Mouse (Mus musculus): ENCODE results near the gene Plcl2. TPM values are rescaled to one million over a fixed set of nuclear protein-coding genes. Genes with fewer than 3 reads are reported as not detected.
A peak's percentile ranks its signal among the peaks of the same experiment; 100 is the strongest.
"Not testable (repeated sequence)": the region's sequence is repeated elsewhere in the genome, so short reads cannot be mapped to it uniquely, and the experiment has no call there.

Gene Plcl2
- total and polyA plus RNA-seq, 3 experiments = 23.6 to 83.7 TPM; not detected in 1

- Histone ChIP-seq H3K4me1 (ENCODE audit: control insufficient read depth in 1 of 2, insufficient read depth in 2 of 2, low read length in 2 of 2) (no peaks in the 10 kb centered on the region), H3K27me3 (ENCODE audit: control insufficient read depth in 1 of 2, insufficient read depth in 2 of 2, low read length in 2 of 2) (no peaks in the 10 kb centered on the region), H3K4me3 (ENCODE audit: control insufficient read depth in 1 of 2, insufficient read depth in 1 of 2, low read depth in 2 of 2, low read length in 2 of 2) (no peak overlapping the region), H3K79me2 (ENCODE audit: control insufficient read depth, insufficient read depth, low read length, poor library complexity) (0 out of 2 replicates have a peak, but pooled peaks cover 1% of the 10 kb centered on the region), H3K27ac (ENCODE audit: control insufficient read depth, low read depth, low read length) (no peak overlapping the region), H3K9me3 (replicated peaks; ENCODE audit: insufficient read depth, low read length) (no peaks in the 10 kb centered on the region), H3K9ac (ENCODE audit: control insufficient read depth, low read depth, low read length, poor library complexity, severe bottlenecking) (no peak overlapping the region), H3K36me3 (ENCODE audit: control insufficient read depth in 1 of 2, insufficient read depth in 2 of 2, low read length in 2 of 2) (peaks cover 0 to 41% of the 10 kb centered on the region in 2 experiments; a peak in 2 of 4 replicates)
- no peak for TF ChIP-seq TCF12 (IDR thresholded peaks at IDR 0.05; ENCODE audit: low read depth, low read length)
- no peak for TF ChIP-seq ELF1 (IDR thresholded peaks at IDR 0.05; ENCODE audit: low read depth, low read length)
- no peak for TF ChIP-seq KAT2A (conservative IDR thresholded peaks at IDR 0.05; ENCODE audit: low read depth, low read length)
- no peak for TF ChIP-seq GATA1 (IDR thresholded peaks at IDR 0.05; ENCODE audit: low read depth, low read length)
- no peak for TF ChIP-seq POLR2A (IDR thresholded peaks at IDR 0.05; ENCODE audit: control insufficient read depth in 1 of 2, insufficient read depth in 1 of 2, low read depth in 1 of 2, low read length in 2 of 2, poor library complexity in 1 of 2)
- no peak for TF ChIP-seq MYB (IDR thresholded peaks at IDR 0.05; ENCODE audit: low read depth, low read length)
- TF ChIP-seq BHLHE40 (IDR thresholded peaks at IDR 0.05; ENCODE audit: borderline replicate concordance, low read depth, low read length) = no peak
- no peak for TF ChIP-seq ZKSCAN1 (IDR thresholded peaks at IDR 0.05; ENCODE audit: low read depth, low read length)
- no peak for TF ChIP-seq MXI1 (IDR thresholded peaks at IDR 0.05; ENCODE audit: low read depth, low read length)
- no peak for TF ChIP-seq ZMIZ1 (IDR thresholded peaks at IDR 0.05; ENCODE audit: low read depth, low read length)
- no peak for TF ChIP-seq MAX (IDR thresholded peaks at IDR 0.05; ENCODE audit: low read length)
- no peak for DNase-seq (ENCODE audit: low read depth, low spot score)
Measured at GRCm38 (mm10) chr17:50643989-50644388, 134.8 kb downstream of the Plcl2 start.

GRCm38 (mm10) chr17:50648141-50648540 lies 138.9 kb downstream of the Plcl2 start:
- H3K4me3 ChIP-seq (ENCODE audit: control insufficient read depth in 1 of 2, insufficient read depth in 1 of 2, low read depth in 2 of 2, low read length in 2 of 2) = not testable (repeated sequence)

GRCm38 (mm10) chr17:50648757-50649419 lies 139.7 kb downstream of the Plcl2 start:
- no peak overlapping the region for H3K4me3 ChIP-seq (ENCODE audit: control insufficient read depth in 1 of 2, insufficient read depth in 1 of 2, low read depth in 2 of 2, low read length in 2 of 2)
- TF ChIP-seq MAFK (IDR thresholded peaks at IDR 0.05; ENCODE audit: borderline replicate concordance, low read depth, low read length) (peak; percentile 72; the same call in 1 of the 2 replicates), USF2 (IDR thresholded peaks at IDR 0.05; ENCODE audit: borderline replicate concordance in 1 of 2, insufficient read depth in 1 of 2, low read depth in 1 of 2, low read length in 2 of 2) (no peak), NELFE (IDR thresholded peaks at IDR 0.05; ENCODE audit: low read depth, low read length) (no peak)
- H3K9ac ChIP-seq (ENCODE audit: control insufficient read depth, low read depth, low read length, poor library complexity, severe bottlenecking) = no peak overlapping the region
- no peaks in the 10 kb centered on the region for H3K9me3 ChIP-seq (replicated peaks; ENCODE audit: insufficient read depth, low read length)
- H3K27me3 ChIP-seq (ENCODE audit: control insufficient read depth in 1 of 2, insufficient read depth in 2 of 2, low read length in 2 of 2) = no peaks in the 10 kb centered on the region
- DNase-seq (ENCODE audit: low read depth, low spot score) = no peak
- peaks cover 0 to 18% of the 10 kb centered on the region in 2 experiments; a peak in 2 of 4 replicates for H3K36me3 ChIP-seq (ENCODE audit: control insufficient read depth in 1 of 2, insufficient read depth in 2 of 2, low read length in 2 of 2)
- 0 out of 2 replicates have a peak, but pooled peaks cover 1% of the 10 kb centered on the region for H3K79me2 ChIP-seq (ENCODE audit: control insufficient read depth, insufficient read depth, low read length, poor library complexity)
- no peak overlapping the region for H3K27ac ChIP-seq (ENCODE audit: control insufficient read depth, low read depth, low read length)
- no peaks in the 10 kb centered on the region for H3K4me1 ChIP-seq (ENCODE audit: control insufficient read depth in 1 of 2, insufficient read depth in 2 of 2, low read length in 2 of 2)

More at GRCm38 (mm10) chr17:50648141-50648540, 138.9 kb downstream of the Plcl2 start:
- H3K9ac ChIP-seq (ENCODE audit: control insufficient read depth, low read depth, low read length, poor library complexity, severe bottlenecking); H3K79me2 ChIP-seq (ENCODE audit: control insufficient read depth, insufficient read depth, low read length, poor library complexity); H3K9me3 ChIP-seq (replicated peaks; ENCODE audit: insufficient read depth, low read length); H3K4me1 ChIP-seq (ENCODE audit: control insufficient read depth in 1 of 2, insufficient read depth in 2 of 2, low read length in 2 of 2); DNase-seq (ENCODE audit: low read depth, low spot score); H3K27me3 ChIP-seq (ENCODE audit: control insufficient read depth in 1 of 2, insufficient read depth in 2 of 2, low read length in 2 of 2); H3K27ac ChIP-seq (ENCODE audit: control insufficient read depth, low read depth, low read length): not testable (repeated sequence)
- H3K36me3 ChIP-seq (ENCODE audit: control insufficient read depth in 1 of 2, insufficient read depth in 2 of 2, low read length in 2 of 2) = peaks cover 0 to 18% of the 10 kb centered on the region in 2 experiments; a peak in 2 of 4 replicates

Data from MEL (cell line).